Mouse (Mus musculus): ENCODE measurements around the gene Fam189a2. TPM values are rescaled to one million over a fixed set of nuclear protein-coding genes. Genes with fewer than 3 reads are reported as not detected.

The Fam189a2 gene
- polyA plus RNA-seq, 1 experiment, result 4.8 TPM

DNA sequence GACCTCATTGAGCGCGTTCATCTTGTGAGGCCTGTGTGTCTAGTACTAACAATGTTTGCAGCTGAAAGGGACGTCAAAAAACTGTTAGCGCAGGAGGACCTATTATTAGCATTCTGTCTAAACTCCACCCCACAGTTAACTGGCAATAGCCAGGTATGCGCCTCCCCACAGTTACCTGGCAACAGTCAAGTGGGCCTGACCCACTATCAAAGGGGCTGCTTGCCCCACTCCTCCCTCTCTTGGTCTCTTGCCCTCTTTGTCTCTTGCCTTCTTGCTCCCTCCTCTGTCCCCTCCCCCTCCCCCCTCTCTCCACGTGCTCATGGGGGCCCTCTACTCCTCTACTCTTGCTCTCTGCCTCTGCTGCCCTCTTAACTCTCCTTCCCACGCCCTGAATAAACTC, 73.3 kb downstream of the Fam189a2 start:
- no peak overlapping the region for H3K27ac ChIP-seq (ENCODE audit: control insufficient read depth, insufficient read depth, low read length)
- no peaks in the 10 kb centered on the region for H3K4me1 ChIP-seq (replicated peaks; ENCODE audit: control insufficient read depth, insufficient read depth, low read length)
- WGBS, result 85% methylated on average over 7 of the region's 7 CpGs
- DNase-seq, result no peak
- H3K27me3 ChIP-seq (ENCODE audit: control insufficient read depth, insufficient read depth, low read length), result no peaks in the 10 kb centered on the region
- TF ChIP-seq POLR2A (IDR thresholded peaks at IDR 0.05; ENCODE audit: control insufficient read depth, extremely low read depth, insufficient read depth, low read length, poor library complexity), result no peak
- no peak for TF ChIP-seq CTCF (IDR thresholded peaks at IDR 0.05; ENCODE audit: borderline replicate concordance, control insufficient read depth, extremely low read depth, insufficient read depth, low read length, poor library complexity)
- no peaks in the 10 kb centered on the region for H3K36me3 ChIP-seq (ENCODE audit: control insufficient read depth, insufficient read depth, low read length)
- H3K4me3 ChIP-seq (ENCODE audit: control insufficient read depth, insufficient read depth, low read length), result no peak overlapping the region

DNA sequence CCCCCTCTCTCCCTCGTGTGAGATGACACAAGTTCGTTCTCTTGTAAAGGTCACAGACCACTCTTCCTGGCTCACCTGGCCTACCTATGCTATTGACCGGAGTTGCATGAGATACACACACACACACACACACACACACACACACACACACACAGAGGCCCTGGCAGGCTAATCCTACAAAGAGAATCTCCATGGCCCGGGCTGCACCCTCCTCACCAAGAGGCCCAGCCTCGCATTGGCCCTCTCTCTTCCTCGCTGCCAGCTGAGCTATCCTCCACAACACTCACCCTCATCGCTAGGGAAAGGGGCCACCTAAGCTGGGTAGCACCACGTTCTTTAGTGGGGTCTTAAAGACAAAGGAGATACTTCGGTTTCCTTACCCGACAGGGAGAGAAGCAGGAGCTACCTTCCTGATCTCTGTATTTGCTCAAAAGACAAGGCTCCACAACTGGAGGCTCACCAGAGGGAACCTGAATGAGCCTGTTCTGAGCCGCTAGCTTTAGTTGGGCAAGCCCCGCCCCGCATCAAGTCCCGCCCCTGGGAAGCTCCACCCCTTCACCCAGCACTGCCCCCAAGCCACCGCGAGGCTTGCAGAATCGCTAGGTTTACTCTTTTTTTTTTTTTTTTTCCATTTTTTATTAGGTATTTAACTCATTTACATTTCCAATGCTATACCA, 74.4 kb downstream of the Fam189a2 start:
- TF ChIP-seq CTCF (IDR thresholded peaks at IDR 0.05; ENCODE audit: borderline replicate concordance, control insufficient read depth, extremely low read depth, insufficient read depth, low read length, poor library complexity), result no peak
- TF ChIP-seq POLR2A (IDR thresholded peaks at IDR 0.05; ENCODE audit: control insufficient read depth, extremely low read depth, insufficient read depth, low read length, poor library complexity), result no peak
- Histone ChIP-seq H3K36me3 (ENCODE audit: control insufficient read depth, insufficient read depth, low read length) (no peaks in the 10 kb centered on the region), H3K27me3 (ENCODE audit: control insufficient read depth, insufficient read depth, low read length) (no peaks in the 10 kb centered on the region), H3K4me1 (replicated peaks; ENCODE audit: control insufficient read depth, insufficient read depth, low read length) (no peaks in the 10 kb centered on the region), H3K27ac (ENCODE audit: control insufficient read depth, insufficient read depth, low read length) (no peak overlapping the region), H3K4me3 (ENCODE audit: control insufficient read depth, insufficient read depth, low read length) (no peak overlapping the region)
- DNase-seq, result no peak
- 80% methylated on average over 17 of the region's 17 CpGs for WGBS

DNA sequence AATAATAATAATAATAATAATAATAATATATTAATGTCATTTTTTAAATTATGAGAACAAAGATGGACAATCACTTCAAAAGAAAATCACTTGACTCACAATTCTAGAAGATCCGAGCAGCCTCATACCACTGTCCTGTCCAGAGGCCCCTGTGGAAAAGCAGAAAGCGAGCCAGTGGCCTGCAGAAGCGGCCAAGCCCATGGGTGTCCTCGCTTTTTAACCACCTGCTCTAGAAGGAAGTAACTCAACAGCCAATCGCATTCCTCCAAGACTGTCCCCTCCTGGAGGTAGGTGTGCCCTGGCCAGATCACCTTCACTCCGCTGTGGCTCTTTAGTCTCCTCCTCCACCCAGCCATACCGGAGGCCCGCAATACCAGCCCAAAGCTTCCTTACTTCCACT, 75.4 kb downstream of the Fam189a2 start:
- H3K27me3 ChIP-seq (ENCODE audit: control insufficient read depth, insufficient read depth, low read length), result no peaks in the 10 kb centered on the region
- no peak overlapping the region for H3K4me3 ChIP-seq (ENCODE audit: control insufficient read depth, insufficient read depth, low read length)
- H3K36me3 ChIP-seq (ENCODE audit: control insufficient read depth, insufficient read depth, low read length), result no peaks in the 10 kb centered on the region
- DNase-seq, result no peak
- 95% methylated on average over 8 of the region's 8 CpGs for WGBS
- TF ChIP-seq CTCF (IDR thresholded peaks at IDR 0.05; ENCODE audit: borderline replicate concordance, control insufficient read depth, extremely low read depth, insufficient read depth, low read length, poor library complexity), result no peak
- no peak for TF ChIP-seq POLR2A (IDR thresholded peaks at IDR 0.05; ENCODE audit: control insufficient read depth, extremely low read depth, insufficient read depth, low read length, poor library complexity)
- H3K4me1 ChIP-seq (replicated peaks; ENCODE audit: control insufficient read depth, insufficient read depth, low read length), result no peaks in the 10 kb centered on the region
- no peak overlapping the region for H3K27ac ChIP-seq (ENCODE audit: control insufficient read depth, insufficient read depth, low read length)

DNA sequence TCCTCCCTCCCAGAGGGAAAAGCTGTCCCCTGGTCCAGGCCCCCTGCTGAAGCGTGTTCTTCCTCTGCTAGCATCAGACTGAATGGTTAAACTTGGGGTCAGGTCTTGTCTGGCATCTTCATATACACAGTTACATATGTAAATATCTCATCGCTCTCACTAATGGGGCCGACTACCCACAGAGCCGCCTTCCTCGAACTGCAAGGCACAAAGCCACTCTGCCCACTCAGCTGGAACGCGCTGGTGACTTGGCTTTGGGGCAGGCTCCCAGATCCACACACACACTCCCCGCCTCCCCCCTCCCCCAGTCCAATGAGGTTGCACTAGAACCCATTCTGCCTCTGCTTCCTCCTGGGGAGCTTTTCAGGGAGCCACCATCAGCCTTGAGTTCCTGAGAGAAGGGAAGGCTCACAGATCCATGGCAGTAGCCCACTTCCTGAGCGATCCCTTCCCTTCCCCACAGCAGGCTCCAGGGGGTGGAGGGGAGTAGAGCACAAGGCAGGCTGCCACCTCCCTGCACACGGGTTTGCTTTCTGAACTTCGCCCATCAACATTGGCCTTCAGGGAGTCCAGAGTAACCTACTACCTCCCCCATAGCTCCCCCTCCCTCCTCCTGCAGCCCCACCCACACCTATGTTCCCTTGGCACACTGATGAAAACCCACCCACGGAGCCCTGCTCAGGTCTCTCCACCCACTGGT, 82.4 kb downstream of the Fam189a2 start:
- DNase-seq, result no peak
- Histone ChIP-seq H3K4me3 (ENCODE audit: control insufficient read depth, insufficient read depth, low read length) (no peak overlapping the region), H3K4me1 (replicated peaks; ENCODE audit: control insufficient read depth, insufficient read depth, low read length) (no peaks in the 10 kb centered on the region), H3K27me3 (ENCODE audit: control insufficient read depth, insufficient read depth, low read length) (no peaks in the 10 kb centered on the region), H3K27ac (ENCODE audit: control insufficient read depth, insufficient read depth, low read length) (no peak overlapping the region), H3K36me3 (ENCODE audit: control insufficient read depth, insufficient read depth, low read length) (no peaks in the 10 kb centered on the region)
- 77% methylated on average over 12 of the region's 12 CpGs for WGBS
- TF ChIP-seq POLR2A (IDR thresholded peaks at IDR 0.05; ENCODE audit: control insufficient read depth, extremely low read depth, insufficient read depth, low read length, poor library complexity) (no peak), CTCF (IDR thresholded peaks at IDR 0.05; ENCODE audit: borderline replicate concordance, control insufficient read depth, extremely low read depth, insufficient read depth, low read length, poor library complexity) (no peak)

DNA sequence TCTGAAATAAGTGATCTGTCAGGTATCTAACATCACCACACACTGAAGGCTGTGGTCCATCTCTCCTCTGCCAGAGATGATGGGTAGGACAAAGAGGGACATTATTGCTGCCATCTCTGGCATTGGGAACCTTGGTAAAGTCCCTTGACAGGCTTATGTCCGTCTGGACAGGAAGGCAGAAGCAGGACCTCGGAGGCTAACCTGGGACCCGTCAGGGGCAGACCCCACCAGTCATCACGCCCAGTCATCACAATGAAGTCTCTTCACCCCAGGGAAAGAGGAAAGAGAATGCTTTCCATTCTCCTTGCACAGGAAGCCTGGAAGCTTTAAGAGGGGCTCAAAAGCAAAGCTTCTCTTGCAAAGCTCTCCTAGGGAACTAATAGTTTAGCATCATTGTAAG, 82.9 kb downstream of the Fam189a2 start:
- Histone ChIP-seq H3K27ac (ENCODE audit: control insufficient read depth, insufficient read depth, low read length) (no peak overlapping the region), H3K36me3 (ENCODE audit: control insufficient read depth, insufficient read depth, low read length) (no peaks in the 10 kb centered on the region), H3K4me3 (ENCODE audit: control insufficient read depth, insufficient read depth, low read length) (no peak overlapping the region), H3K27me3 (ENCODE audit: control insufficient read depth, insufficient read depth, low read length) (no peaks in the 10 kb centered on the region), H3K4me1 (replicated peaks; ENCODE audit: control insufficient read depth, insufficient read depth, low read length) (no peaks in the 10 kb centered on the region)
- WGBS, result 83% methylated on average over 4 of the region's 4 CpGs
- DNase-seq, result no peak
- TF ChIP-seq CTCF (IDR thresholded peaks at IDR 0.05; ENCODE audit: borderline replicate concordance, control insufficient read depth, extremely low read depth, insufficient read depth, low read length, poor library complexity) (no peak), POLR2A (IDR thresholded peaks at IDR 0.05; ENCODE audit: control insufficient read depth, extremely low read depth, insufficient read depth, low read length, poor library complexity) (no peak)

DNA sequence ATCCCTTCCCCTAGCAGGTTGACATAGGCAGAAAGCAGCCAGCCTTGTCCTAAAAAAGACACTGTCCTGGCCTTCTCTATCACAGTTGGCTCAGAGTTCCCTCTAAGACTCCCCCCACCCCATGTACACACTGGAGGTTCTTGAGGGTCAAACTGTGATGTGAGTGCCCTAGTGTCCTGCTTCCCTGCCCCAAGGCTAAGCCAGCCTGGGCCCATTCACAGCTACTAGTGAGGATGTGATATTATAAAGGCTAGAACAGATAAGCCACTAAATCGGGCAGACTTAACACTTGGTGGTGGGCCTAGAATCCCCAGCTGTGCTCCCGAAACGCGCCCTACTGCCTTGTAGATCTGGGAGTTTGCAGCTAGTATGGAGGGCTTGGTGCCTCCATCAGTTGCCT, 84.1 kb downstream of the Fam189a2 start:
- no peak for TF ChIP-seq CTCF (IDR thresholded peaks at IDR 0.05; ENCODE audit: borderline replicate concordance, control insufficient read depth, extremely low read depth, insufficient read depth, low read length, poor library complexity)
- no peak for TF ChIP-seq POLR2A (IDR thresholded peaks at IDR 0.05; ENCODE audit: control insufficient read depth, extremely low read depth, insufficient read depth, low read length, poor library complexity)

More for the DNA sequence above, 84.1 kb downstream of the Fam189a2 start:
- H3K27me3 ChIP-seq (ENCODE audit: control insufficient read depth, insufficient read depth, low read length), result no peaks in the 10 kb centered on the region
- no peaks in the 10 kb centered on the region for H3K4me1 ChIP-seq (replicated peaks; ENCODE audit: control insufficient read depth, insufficient read depth, low read length)
- no peak overlapping the region for H3K27ac ChIP-seq (ENCODE audit: control insufficient read depth, insufficient read depth, low read length)
- H3K36me3 ChIP-seq (ENCODE audit: control insufficient read depth, insufficient read depth, low read length), result no peaks in the 10 kb centered on the region
- no peak for DNase-seq
- 96% methylated on average over 4 of the region's 4 CpGs for WGBS
- no peak overlapping the region for H3K4me3 ChIP-seq (ENCODE audit: control insufficient read depth, insufficient read depth, low read length)

All from thymus, adult 2 months (tissue).